Mouse (Mus musculus): Measurements from ENCODE around the gene A830031A19Rik.

The A830031A19Rik gene

GRCm38 (mm10) chr11:24062495-24063096 lies 12.3 kb downstream of the A830031A19Rik start:
- TF ChIP-seq NANOG (IDR thresholded peaks at IDR 0.05; ENCODE audit: borderline replicate concordance, low read length) (no peak), CTCF (conservative IDR thresholded peaks at IDR 0.05; ENCODE audit: low read length) (no peak), POU5F1 (IDR thresholded peaks at IDR 0.05; ENCODE audit: borderline replicate concordance, low read length) (no peak)
- Histone ChIP-seq H3K27me3 (ENCODE audit: insufficient read depth, low read length) (peaks cover 25% of the 10 kb centered on the region), H3K4me3 (replicated peaks; ENCODE audit: low read length) (no peak overlapping the region)

GRCm38 (mm10) chr11:24061819-24062218 lies 13.0 kb downstream of the A830031A19Rik start:
- H3K4me3 ChIP-seq (replicated peaks; ENCODE audit: low read length): no peak overlapping the region
- H3K36me3 ChIP-seq (ENCODE audit: insufficient read depth, low read length): no peaks in the 10 kb centered on the region
- no peak for TF ChIP-seq NANOG (IDR thresholded peaks at IDR 0.05; ENCODE audit: borderline replicate concordance, low read length)
- TF ChIP-seq CTCF (conservative IDR thresholded peaks at IDR 0.05; ENCODE audit: low read length): no peak
- no peak for TF ChIP-seq POU5F1 (IDR thresholded peaks at IDR 0.05; ENCODE audit: borderline replicate concordance, low read length)
- peaks cover 59% of the 10 kb centered on the region for H3K4me1 ChIP-seq (replicated peaks; ENCODE audit: low read depth, low read length)
- no peaks in the 10 kb centered on the region for H3K9me3 ChIP-seq (ENCODE audit: low read length)
- peaks cover 25% of the 10 kb centered on the region for H3K27me3 ChIP-seq (ENCODE audit: insufficient read depth, low read length)

More at GRCm38 (mm10) chr11:24062495-24063096, 12.3 kb downstream of the A830031A19Rik start:
- Histone ChIP-seq H3K36me3 (ENCODE audit: insufficient read depth, low read length) (no peaks in the 10 kb centered on the region), H3K4me1 (replicated peaks; ENCODE audit: low read depth, low read length) (peaks cover 52% of the 10 kb centered on the region), H3K9me3 (ENCODE audit: low read length) (no peaks in the 10 kb centered on the region)

GRCm38 (mm10) chr11:24060428-24060827 lies 14.4 kb downstream of the A830031A19Rik start:
- H3K4me3 ChIP-seq (replicated peaks; ENCODE audit: low read length): peak overlapping the region; percentile 20; the same call in 1 of the 2 replicates
- TF ChIP-seq CTCF (conservative IDR thresholded peaks at IDR 0.05; ENCODE audit: low read length) (no peak), NANOG (IDR thresholded peaks at IDR 0.05; ENCODE audit: borderline replicate concordance, low read length) (no peak), POU5F1 (IDR thresholded peaks at IDR 0.05; ENCODE audit: borderline replicate concordance, low read length) (no peak)
- peaks cover 64% of the 10 kb centered on the region for H3K4me1 ChIP-seq (replicated peaks; ENCODE audit: low read depth, low read length)
- H3K27me3 ChIP-seq (ENCODE audit: insufficient read depth, low read length): peaks cover 25% of the 10 kb centered on the region
- no peaks in the 10 kb centered on the region for H3K36me3 ChIP-seq (ENCODE audit: insufficient read depth, low read length)
- H3K9me3 ChIP-seq (ENCODE audit: low read length): no peaks in the 10 kb centered on the region

- Histone ChIP-seq H3K36me3 (ENCODE audit: insufficient read depth, low read length) (no peaks in the 10 kb centered on the region), H3K9me3 (ENCODE audit: low read length) (no peaks in the 10 kb centered on the region), H3K4me3 (replicated peaks; ENCODE audit: low read length) (no peak overlapping the region), H3K27me3 (ENCODE audit: insufficient read depth, low read length) (peaks cover 23% of the 10 kb centered on the region), H3K4me1 (replicated peaks; ENCODE audit: low read depth, low read length) (peaks cover 65% of the 10 kb centered on the region)
- no peak for TF ChIP-seq CTCF (conservative IDR thresholded peaks at IDR 0.05; ENCODE audit: low read length)
- no peak for TF ChIP-seq POU5F1 (IDR thresholded peaks at IDR 0.05; ENCODE audit: borderline replicate concordance, low read length)
- TF ChIP-seq NANOG (IDR thresholded peaks at IDR 0.05; ENCODE audit: borderline replicate concordance, low read length): no peak
Observed at GRCm38 (mm10) chr11:24059137-24059536, 15.7 kb downstream of the A830031A19Rik start.

- Histone ChIP-seq H3K4me3 (replicated peaks; ENCODE audit: low read length) (no peak overlapping the region), H3K4me1 (replicated peaks; ENCODE audit: low read depth, low read length) (peaks cover 35% of the 10 kb centered on the region), H3K27me3 (ENCODE audit: insufficient read depth, low read length) (peaks cover 29% of the 10 kb centered on the region), H3K9me3 (ENCODE audit: low read length) (no peaks in the 10 kb centered on the region), H3K36me3 (ENCODE audit: insufficient read depth, low read length) (no peaks in the 10 kb centered on the region)
- TF ChIP-seq POU5F1 (IDR thresholded peaks at IDR 0.05; ENCODE audit: borderline replicate concordance, low read length) (no peak), NANOG (IDR thresholded peaks at IDR 0.05; ENCODE audit: borderline replicate concordance, low read length) (no peak), CTCF (conservative IDR thresholded peaks at IDR 0.05; ENCODE audit: low read length) (peak; percentile 60)
Observed at GRCm38 (mm10) chr11:24052882-24053281, 22.0 kb downstream of the A830031A19Rik start.

GRCm38 (mm10) chr11:24050032-24050757 lies 24.7 kb downstream of the A830031A19Rik start:
- Histone ChIP-seq H3K36me3 (ENCODE audit: insufficient read depth, low read length) (no peaks in the 10 kb centered on the region), H3K27me3 (ENCODE audit: insufficient read depth, low read length) (peaks cover 55% of the 10 kb centered on the region), H3K4me1 (replicated peaks; ENCODE audit: low read depth, low read length) (peaks cover 39% of the 10 kb centered on the region), H3K9me3 (ENCODE audit: low read length) (no peaks in the 10 kb centered on the region), H3K4me3 (replicated peaks; ENCODE audit: low read length) (peak overlapping the region; percentile 74)
- no peak for TF ChIP-seq POU5F1 (IDR thresholded peaks at IDR 0.05; ENCODE audit: borderline replicate concordance, low read length)
- no peak for TF ChIP-seq NANOG (IDR thresholded peaks at IDR 0.05; ENCODE audit: borderline replicate concordance, low read length)
- TF ChIP-seq CTCF (conservative IDR thresholded peaks at IDR 0.05; ENCODE audit: low read length): no peak

- Histone ChIP-seq H3K4me3 (replicated peaks; ENCODE audit: low read length) (peak overlapping the region; percentile 74), H3K9me3 (ENCODE audit: low read length) (no peaks in the 10 kb centered on the region), H3K4me1 (replicated peaks; ENCODE audit: low read depth, low read length) (peaks cover 39% of the 10 kb centered on the region), H3K36me3 (ENCODE audit: insufficient read depth, low read length) (no peaks in the 10 kb centered on the region), H3K27me3 (ENCODE audit: insufficient read depth, low read length) (peaks cover 62% of the 10 kb centered on the region)
- TF ChIP-seq POU5F1 (IDR thresholded peaks at IDR 0.05; ENCODE audit: borderline replicate concordance, low read length): no peak
- peak; percentile 86 for TF ChIP-seq CTCF (conservative IDR thresholded peaks at IDR 0.05; ENCODE audit: low read length)
Observed at GRCm38 (mm10) chr11:24049226-24050031, 25.4 kb downstream of the A830031A19Rik start.

GRCm38 (mm10) chr11:24044025-24044424 lies 30.8 kb downstream of the A830031A19Rik start:
- no peak overlapping the region for H3K4me3 ChIP-seq (replicated peaks; ENCODE audit: low read length)
- H3K9me3 ChIP-seq (ENCODE audit: low read length): no peaks in the 10 kb centered on the region
- H3K36me3 ChIP-seq (ENCODE audit: insufficient read depth, low read length): no peaks in the 10 kb centered on the region
- TF ChIP-seq NANOG (IDR thresholded peaks at IDR 0.05; ENCODE audit: borderline replicate concordance, low read length) (no peak), CTCF (conservative IDR thresholded peaks at IDR 0.05; ENCODE audit: low read length) (no peak), POU5F1 (IDR thresholded peaks at IDR 0.05; ENCODE audit: borderline replicate concordance, low read length) (no peak)
- H3K27me3 ChIP-seq (ENCODE audit: insufficient read depth, low read length): peaks cover 58% of the 10 kb centered on the region
- peaks cover 19% of the 10 kb centered on the region for H3K4me1 ChIP-seq (replicated peaks; ENCODE audit: low read depth, low read length)
